ENCODE assay signal across 19 mouse cellular contexts in the genomic region with DNA sequence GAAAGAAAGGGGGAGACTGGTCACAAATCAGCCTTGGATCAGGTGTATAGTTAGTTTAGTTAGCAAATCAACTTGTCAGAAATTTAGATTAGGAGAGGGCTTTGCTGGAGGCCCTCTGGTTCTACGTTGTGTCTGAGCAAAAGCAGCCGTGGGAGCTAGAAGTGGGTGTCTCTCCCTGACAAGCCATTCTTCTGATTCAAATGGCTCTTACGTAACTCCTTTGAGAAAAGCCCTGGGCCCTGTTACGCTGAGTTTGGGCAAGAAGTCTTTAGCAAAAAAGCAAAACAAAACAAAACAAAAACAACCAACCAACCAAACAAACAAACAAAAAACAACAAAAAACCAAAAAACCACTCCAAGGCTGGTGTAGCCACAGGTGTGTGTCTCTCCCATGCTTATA. TPM values are rescaled to one million over a fixed set of nuclear protein-coding genes. Genes with fewer than 3 reads are reported as not detected.
DNase-seq lines count a peak whose midpoint lies in the region; ATAC-seq and TF ChIP-seq lines count a peak whose summit lies in the region.
"Had no signal": no experiment of that assay in that cellular context is flagged by ENCODE, and none has a peak within 500 bp of the region (broad histone marks: within the 10 kb centered on the region; RNA-seq: fewer than 3 reads in every experiment).

No protein-coding gene starts in this region.

- peak overlapping the region; percentile 83 for H3K27ac ChIP-seq in heart, embryonic 15.5 days
- no peak overlapping the region for H3K27ac ChIP-seq in heart, embryonic 11.5 days (ENCODE audit: low read depth, low read length)
- H3K27ac ChIP-seq in lung, embryonic 16.5 days (ENCODE audit: low read length): peak overlapping the region; percentile 67
- peak overlapping the region; percentile 87 for H3K27ac ChIP-seq in embryonic fibroblast, embryonic 13.5 days (ENCODE audit: insufficient read depth, low read length)
- H3K27ac ChIP-seq: forebrain, embryonic 12.5 days; limb, embryonic 15.5 days; liver, embryonic 15.5 days; midbrain, embryonic 13.5 days; neural tube, embryonic 13.5 days had no signal

- H3K9me3 ChIP-seq in heart, embryonic 15.5 days (replicated peaks): no peaks in the 10 kb centered on the region
- H3K9me3 ChIP-seq in heart, embryonic 11.5 days (replicated peaks; ENCODE audit: control insufficient read depth, low read length): no peaks in the 10 kb centered on the region
- no peaks in the 10 kb centered on the region for H3K9me3 ChIP-seq in lung, embryonic 16.5 days (ENCODE audit: control insufficient read depth, low read length)
- H3K9me3 ChIP-seq: forebrain, embryonic 12.5 days; limb, embryonic 15.5 days; liver, embryonic 15.5 days; midbrain, embryonic 13.5 days; neural tube, embryonic 13.5 days had no signal

- DNase-seq in lung, postnatal 10 days: no peak
- DNase-seq in adipocyte (ENCODE audit: low spot score): peak; percentile 47
- no peak for DNase-seq in gastrocnemius, postnatal 36 days
- DNase-seq: adrenal gland, postnatal 25 days; layer of hippocampus, postnatal 36 days; thymus, postnatal 25 days had no signal

- intact Hi-C loops in gastrocnemius, postnatal 36 days (cut with DNase I): no loop called here

- TF ChIP-seq POLR2A in embryonic fibroblast, embryonic 13.5 days (IDR thresholded peaks at IDR 0.05; ENCODE audit: low read depth, low read length): no peak

- no peak for TF ChIP-seq CTCF in embryonic fibroblast, embryonic 13.5 days (IDR thresholded peaks at IDR 0.05; ENCODE audit: borderline replicate concordance, insufficient read depth, low read length)

- ATAC-seq in heart, embryonic 15.5 days (replicated peaks; ENCODE audit: insufficient number of reproducible peaks, insufficient read depth, low FRiP score, low read depth): no peak
- no peak for ATAC-seq in heart, embryonic 11.5 days (replicated peaks; ENCODE audit: insufficient number of reproducible peaks, low FRiP score, low TSS enrichment)
- no peak for ATAC-seq in lung, embryonic 16.5 days (ENCODE audit: low read depth)
- ATAC-seq: hindbrain, embryonic 16.5 days; intestine, postnatal 0 days; midbrain, embryonic 13.5 days had no signal

- 61% methylated on average over 4 of the region's 4 CpGs for WGBS in heart, embryonic 15.5 days
- WGBS in heart, embryonic 11.5 days (ENCODE audit: insufficient replicate concordance): 63% methylated on average over 4 of the region's 4 CpGs
- 59% methylated on average over 4 of the region's 4 CpGs for WGBS in lung, embryonic 16.5 days

- H3K4me1 ChIP-seq in heart, embryonic 15.5 days (replicated peaks): peaks cover 47% of the 10 kb centered on the region
- peaks cover 16% of the 10 kb centered on the region for H3K4me1 ChIP-seq in heart, embryonic 11.5 days (ENCODE audit: control insufficient read depth, insufficient read depth, low read length)
- H3K4me1 ChIP-seq in lung, embryonic 16.5 days (replicated peaks; ENCODE audit: control insufficient read depth, insufficient read depth, low read length): no peaks in the 10 kb centered on the region
- H3K4me1 ChIP-seq in embryonic fibroblast, embryonic 13.5 days (ENCODE audit: control insufficient read depth, insufficient read depth, low read length): peaks cover 7% of the 10 kb centered on the region
- H3K4me1 ChIP-seq: liver, embryonic 15.5 days; neural tube, embryonic 13.5 days had no signal

- H3K27me3 ChIP-seq in heart, embryonic 15.5 days: no peaks in the 10 kb centered on the region
- no peaks in the 10 kb centered on the region for H3K27me3 ChIP-seq in heart, embryonic 11.5 days (ENCODE audit: control insufficient read depth, insufficient read depth, low read length)
- H3K27me3 ChIP-seq in lung, embryonic 16.5 days (ENCODE audit: control insufficient read depth, insufficient read depth, low read depth, low read length): no peaks in the 10 kb centered on the region
- H3K27me3 ChIP-seq: forebrain, embryonic 12.5 days; limb, embryonic 15.5 days; liver, embryonic 15.5 days; midbrain, embryonic 13.5 days; neural tube, embryonic 13.5 days had no signal

- no peak overlapping the region for H3K4me3 ChIP-seq in heart, embryonic 15.5 days
- no peak overlapping the region for H3K4me3 ChIP-seq in heart, embryonic 11.5 days (ENCODE audit: low read depth, low read length)
- H3K4me3 ChIP-seq in lung, embryonic 16.5 days (ENCODE audit: low read length): no peak overlapping the region
- H3K4me3 ChIP-seq in embryonic fibroblast, embryonic 13.5 days (ENCODE audit: insufficient read depth, low read length): no peak overlapping the region
- H3K4me3 ChIP-seq: forebrain, embryonic 12.5 days; limb, embryonic 15.5 days; liver, embryonic 15.5 days; midbrain, embryonic 13.5 days; neural tube, embryonic 13.5 days had no signal

- H3K9ac ChIP-seq in heart, embryonic 15.5 days: no peak overlapping the region
- no peak overlapping the region for H3K9ac ChIP-seq in heart, embryonic 11.5 days (ENCODE audit: low read depth, low read length)
- no peak overlapping the region for H3K9ac ChIP-seq in lung, embryonic 16.5 days (ENCODE audit: low read length)
- H3K9ac ChIP-seq: forebrain, embryonic 12.5 days; limb, embryonic 15.5 days; liver, embryonic 15.5 days; midbrain, embryonic 13.5 days; neural tube, embryonic 13.5 days had no signal

- peaks cover 6% of the 10 kb centered on the region for H3K36me3 ChIP-seq in heart, embryonic 15.5 days
- peaks cover 4% of the 10 kb centered on the region; the same call in 1 of the 2 replicates for H3K36me3 ChIP-seq in heart, embryonic 11.5 days (ENCODE audit: control insufficient read depth, insufficient read depth, low read length)
- peaks cover 4% of the 10 kb centered on the region for H3K36me3 ChIP-seq in lung, embryonic 16.5 days (ENCODE audit: control insufficient read depth, insufficient read depth, low read length)
- H3K36me3 ChIP-seq: liver, embryonic 15.5 days had no signal

- H3K4me2 ChIP-seq in heart, embryonic 15.5 days: no peak overlapping the region
- H3K4me2 ChIP-seq in heart, embryonic 11.5 days: no peak overlapping the region
- H3K4me2 ChIP-seq in lung, embryonic 16.5 days (ENCODE audit: low read depth, low read length): no peak overlapping the region
- H3K4me2 ChIP-seq: forebrain, embryonic 12.5 days; limb, embryonic 15.5 days; liver, embryonic 15.5 days; neural tube, embryonic 13.5 days had no signal

RNA-seq across cellular contexts. Expression of a gene that starts 8.4 kb away (rescaled TPM):
- polyA plus RNA-seq in heart, embryonic 15.5 days (2015; fragmentation: Nextera tagmentation; extraction: Ambion mirVana): 106 and 130 TPM in 2 replicates
- polyA plus RNA-seq in heart, embryonic 11.5 days (2014; fragmentation: Nextera tagmentation; extraction: Ambion mirVana): 113 and 124 TPM in 2 replicates
- polyA plus RNA-seq in lung, embryonic 16.5 days (2015; fragmentation: Nextera tagmentation; extraction: Ambion mirVana): 103 and 106 TPM in 2 replicates
- polyA plus RNA-seq in embryonic fibroblast, embryonic 13.5 days (2011; ENCODE audit: insufficient read length, low read depth, missing spikeins): 44.2 and 52.6 TPM in 2 replicates
- 1 to 10 TPM; 7.8 to 9.0 TPM for total RNA-seq in gastrocnemius, postnatal 36 days (2021)
- total RNA-seq: hematopoietic stem cell, adult 5-6 weeks had no signal

RNA-seq across cellular contexts. Expression of a gene that starts 11.9 kb away (rescaled TPM):
- 22.2 and 31.9 TPM in 2 replicates for polyA plus RNA-seq in heart, embryonic 15.5 days (2015; fragmentation: Nextera tagmentation; extraction: Ambion mirVana)
- polyA plus RNA-seq in heart, embryonic 11.5 days (2014; fragmentation: Nextera tagmentation; extraction: Ambion mirVana): 9.2 and 11.8 TPM in 2 replicates
- polyA plus RNA-seq in lung, embryonic 16.5 days (2015; fragmentation: Nextera tagmentation; extraction: Ambion mirVana): 43.2 and 50.3 TPM in 2 replicates
- polyA plus RNA-seq in embryonic fibroblast, embryonic 13.5 days (2011; ENCODE audit: insufficient read length, low read depth, missing spikeins): 239 and 264 TPM in 2 replicates
- total RNA-seq in gastrocnemius, postnatal 36 days (2021): 10 to 100 TPM; 26.0 to 31.0 TPM
- total RNA-seq: megakaryocyte progenitor cell, adult 5-6 weeks had no signal
